Mouse (Mus musculus) frontal cortex, postnatal 25 days (tissue): ENCODE data around the gene Chpf.

ENCODE experiments used
- DNase-seq, 2 experiments: peaks; one replicate each; pipeline ENCODE4 v3.0.0; 2022; ENCODE audit warnings: low spot score in 2 of 2

Chpf gene

GRCm38 (mm10) chr1:75442171-75442570 lies 36.9 kb downstream of the Chpf start:
- DNase-seq: no peak

- DNase-seq: no peak
Observed at GRCm38 (mm10) chr1:75441471-75441996, 37.6 kb downstream of the Chpf start.

- no peak for DNase-seq
Observed at GRCm38 (mm10) chr1:75440661-75441060, 38.4 kb downstream of the Chpf start.

GRCm38 (mm10) chr1:75438782-75439181 lies 40.3 kb downstream of the Chpf start:
- DNase-seq: no peak

GRCm38 (mm10) chr1:75435475-75436328 lies 43.4 kb downstream of the Chpf start, which contains the start of gene Gmppa:
Gene Gmppa (plus strand): TSS chr1:75435930.
- DNase-seq: peak; percentile 58 to 69

- peak in 1 of 2 experiments; percentile 40 for DNase-seq
Observed at GRCm38 (mm10) chr1:75425796-75426471, 53.2 kb downstream of the Chpf start.
